15 mouse cellular contexts compared by ENCODE assay signal in the genomic region with DNA sequence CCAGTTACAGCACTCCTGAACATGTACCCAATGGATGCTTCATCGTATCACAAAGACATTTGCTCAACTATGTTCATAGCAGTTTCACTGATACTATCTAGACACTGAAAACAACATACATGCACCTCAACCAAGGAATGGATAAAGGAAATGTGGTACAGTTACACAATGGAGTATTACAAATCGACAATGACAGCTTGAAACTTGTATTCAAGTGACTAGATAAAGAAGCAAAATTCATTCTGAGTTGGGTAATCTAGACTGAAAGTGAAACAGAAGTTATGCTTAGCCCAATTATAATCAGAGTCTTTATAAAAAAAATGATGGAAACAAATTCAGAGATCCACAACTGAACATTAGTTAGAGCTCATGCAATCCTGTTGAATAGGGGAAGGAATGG. TPM values are rescaled to one million over a fixed set of nuclear protein-coding genes. Genes with fewer than 3 reads are reported as not detected.
"Had no signal": no experiment of that assay in that cellular context is flagged by ENCODE, and none has a peak within 500 bp of the region (broad histone marks: within the 10 kb centered on the region; RNA-seq: fewer than 3 reads in every experiment).

No protein-coding gene starts in this region.

RNA-seq across cellular contexts. Expression of gene Gm9733, which starts 18.2 kb away (rescaled TPM):
- total RNA-seq: heart, postnatal 10 days; heart, postnatal 14 days; heart, postnatal 25 days; heart, postnatal 36 days; heart, postnatal 4 days; hematopoietic stem cell, adult 5-6 weeks; hindbrain, postnatal 0 days; layer of hippocampus, adult 18-20 months; layer of hippocampus, adult 2 months; layer of hippocampus, adult 8-10 months; layer of hippocampus, postnatal 10 days; layer of hippocampus, postnatal 14 days; layer of hippocampus, postnatal 25 days; layer of hippocampus, postnatal 36 days; left cerebral cortex, adult 18-20 months had no signal
